Mouse (Mus musculus) heart, embryonic 10.5 days (tissue): ENCODE data around the gene Stk19. TPM values are rescaled to one million over a fixed set of nuclear protein-coding genes. Genes with fewer than 3 reads are reported as not detected.

ENCODE experiments used
- DNase-seq: peaks from one replicate; pipeline ENCODE4 v3.0.0-alpha.2; 2017; ENCODE audit warnings: low spot score
- H3K27ac ChIP-seq: fragments of 300-500 bp; sonication (generic); 2 replicates; pipeline ENCODE4 v1.5.1; 2016; ENCODE audit warnings: mild to moderate bottlenecking
- H3K27me3 ChIP-seq: fragments of 300-500 bp; sonication (generic); 2 replicates; pipeline ENCODE4 v1.6.1; 2016; ENCODE audit warnings: mild to moderate bottlenecking; ENCODE audit not compliant: poor library complexity, insufficient read depth, severe bottlenecking
- H3K36me3 ChIP-seq: fragments of 300-500 bp; sonication (generic); 2 replicates; pipeline ENCODE4 v1.6.1; 2016; ENCODE audit warnings: mild to moderate bottlenecking, moderate library complexity
- H3K4me1 ChIP-seq: fragments of 300-500 bp; sonication (generic); 2 replicates; pipeline ENCODE4 v1.6.1; 2016; ENCODE audit warnings: mild to moderate bottlenecking
- H3K4me3 ChIP-seq: fragments of 300-500 bp; sonication (generic); 2 replicates; pipeline ENCODE4 v1.5.1; 2016; ENCODE audit warnings: mild to moderate bottlenecking, moderate library complexity
- H3K9me3 ChIP-seq: fragments of 300-500 bp; sonication (generic); 2 replicates; pipeline ENCODE4 v1.6.1; 2016; ENCODE audit warnings: mild to moderate bottlenecking, moderate library complexity
- WGBS: fragments of 180-500 bp; shearing (Covaris S2); methylation state at CpG from one replicate; pipeline ENCODE4 v1.1.7; 2016; 5-methylcytosine and 5-hydroxymethylcytosine counted together
- polyA plus RNA-seq: library from polyadenylated mRNA; unstranded; fragments of >200 nt; fragmentation: Nextera tagmentation; extraction: Ambion mirVana; gene quantifications from 2 replicates; pipeline ENCODE4 v1.2.1, GENCODE M21; 2016

The Stk19 gene
- polyA plus RNA-seq, 1 experiment from 2014 or later = 22.3 TPM

DNA sequence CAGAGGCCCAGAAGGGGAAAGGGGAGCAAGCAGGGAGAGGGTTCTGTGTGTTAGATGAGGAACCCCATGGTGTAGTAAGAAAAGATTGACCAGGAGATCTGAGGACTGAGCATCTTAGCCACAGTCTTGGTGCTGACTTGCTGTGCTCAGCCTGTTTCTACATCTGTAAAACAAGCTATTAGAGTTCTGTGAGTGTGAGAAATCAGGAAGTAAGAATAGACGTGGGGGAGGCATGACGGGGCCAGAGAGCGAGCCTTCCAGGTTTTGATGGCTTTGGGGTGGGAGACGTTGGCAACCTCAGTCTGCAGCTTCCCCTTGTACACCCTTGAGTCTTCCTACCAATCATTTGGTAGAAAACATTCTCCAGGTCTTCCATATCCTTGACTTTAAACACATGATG lies 21.9 kb upstream of the Stk19 start:
- H3K4me3 ChIP-seq = no peak overlapping the region
- peaks cover 18% of the 10 kb centered on the region; the same call in 1 of the 2 replicates for H3K27me3 ChIP-seq
- H3K27ac ChIP-seq = no peak overlapping the region
- WGBS = 76% methylated on average over 4 of the region's 4 CpGs
- H3K9me3 ChIP-seq = no peaks in the 10 kb centered on the region
- H3K36me3 ChIP-seq = peaks cover 47% of the 10 kb centered on the region
- no peaks in the 10 kb centered on the region for H3K4me1 ChIP-seq
- DNase-seq = no peak

DNA sequence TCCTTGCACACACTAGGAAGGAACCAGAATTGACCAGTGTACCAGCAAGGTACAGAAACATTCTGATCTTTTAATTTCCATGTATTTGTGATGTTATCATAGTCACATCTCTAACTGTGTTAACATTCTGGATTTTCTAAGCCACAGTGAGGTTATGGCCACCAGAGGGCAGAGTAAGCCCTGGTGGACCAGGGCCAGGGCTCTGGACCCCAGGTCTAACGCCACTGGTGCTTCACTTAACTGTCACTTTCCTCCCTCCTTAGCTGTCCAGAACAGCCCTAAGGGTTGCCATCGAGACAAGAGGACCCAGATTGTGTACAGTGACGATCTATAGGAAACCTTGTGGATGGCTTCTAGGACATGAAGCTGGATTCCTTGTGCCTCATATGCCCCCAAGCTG lies 19.1 kb upstream of the Stk19 start:
- Histone ChIP-seq H3K9me3 (no peaks in the 10 kb centered on the region), H3K27ac (no peak overlapping the region), H3K36me3 (peaks cover 64% of the 10 kb centered on the region), H3K4me3 (no peak overlapping the region), H3K27me3 (no peaks in the 10 kb centered on the region), H3K4me1 (peaks cover 8% of the 10 kb centered on the region)
- DNase-seq = no peak
- WGBS = 42% methylated on average over 3 of the region's 3 CpGs

DNA sequence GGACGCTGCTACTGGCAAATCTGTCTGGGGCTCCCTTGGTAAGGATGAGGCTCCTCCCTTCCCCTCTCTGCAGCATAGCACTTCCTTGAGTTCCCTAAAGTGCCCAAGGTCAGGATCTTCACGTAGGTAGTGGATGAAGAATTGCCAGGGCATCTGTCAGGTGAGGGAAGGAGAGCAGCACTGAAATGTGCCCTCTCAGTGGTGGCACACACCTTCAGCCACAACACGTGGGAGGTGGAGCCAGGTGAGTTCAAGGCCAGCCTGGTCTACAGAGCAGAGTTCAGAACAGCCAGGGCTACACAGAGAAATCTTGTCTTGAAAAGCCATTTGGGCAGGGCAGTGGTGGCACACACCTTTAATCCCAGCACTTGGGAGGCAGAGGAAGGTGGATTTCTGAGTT lies 18.0 kb upstream of the Stk19 start:
- Histone ChIP-seq H3K4me1 (peaks cover 13% of the 10 kb centered on the region), H3K4me3 (no peak overlapping the region), H3K36me3 (peaks cover 64% of the 10 kb centered on the region), H3K27ac (no peak overlapping the region), H3K9me3 (no peaks in the 10 kb centered on the region), H3K27me3 (no peaks in the 10 kb centered on the region)
- WGBS = 74% methylated on average over 3 of the region's 3 CpGs
- DNase-seq = no peak

DNA sequence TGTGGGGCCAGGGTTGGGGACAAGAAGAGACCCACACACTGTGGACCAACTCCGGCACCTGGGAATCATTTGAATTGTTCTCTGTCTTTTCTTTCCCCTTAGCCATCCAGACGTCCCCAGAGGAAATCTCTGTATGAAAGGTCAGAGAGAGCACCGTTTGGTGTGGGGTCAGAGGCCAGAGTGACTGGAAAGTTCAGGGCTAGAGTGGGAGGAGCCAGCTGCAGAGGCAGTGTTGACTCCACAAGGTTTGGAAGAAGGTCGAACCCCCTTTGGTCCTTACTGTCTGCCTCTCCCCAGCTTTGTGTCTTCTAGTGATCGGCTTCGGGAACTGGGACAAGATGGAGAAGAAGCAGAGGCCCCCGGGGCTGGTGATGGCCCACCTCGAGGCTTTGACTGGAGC lies 16.8 kb upstream of the Stk19 start:
- WGBS = 79% methylated on average over 8 of the region's 8 CpGs
- DNase-seq = no peak
- Histone ChIP-seq H3K4me3 (no peak overlapping the region), H3K27ac (no peak overlapping the region), H3K36me3 (peaks cover 64% of the 10 kb centered on the region), H3K27me3 (no peaks in the 10 kb centered on the region), H3K9me3 (no peaks in the 10 kb centered on the region), H3K4me1 (peaks cover 18% of the 10 kb centered on the region)

DNA sequence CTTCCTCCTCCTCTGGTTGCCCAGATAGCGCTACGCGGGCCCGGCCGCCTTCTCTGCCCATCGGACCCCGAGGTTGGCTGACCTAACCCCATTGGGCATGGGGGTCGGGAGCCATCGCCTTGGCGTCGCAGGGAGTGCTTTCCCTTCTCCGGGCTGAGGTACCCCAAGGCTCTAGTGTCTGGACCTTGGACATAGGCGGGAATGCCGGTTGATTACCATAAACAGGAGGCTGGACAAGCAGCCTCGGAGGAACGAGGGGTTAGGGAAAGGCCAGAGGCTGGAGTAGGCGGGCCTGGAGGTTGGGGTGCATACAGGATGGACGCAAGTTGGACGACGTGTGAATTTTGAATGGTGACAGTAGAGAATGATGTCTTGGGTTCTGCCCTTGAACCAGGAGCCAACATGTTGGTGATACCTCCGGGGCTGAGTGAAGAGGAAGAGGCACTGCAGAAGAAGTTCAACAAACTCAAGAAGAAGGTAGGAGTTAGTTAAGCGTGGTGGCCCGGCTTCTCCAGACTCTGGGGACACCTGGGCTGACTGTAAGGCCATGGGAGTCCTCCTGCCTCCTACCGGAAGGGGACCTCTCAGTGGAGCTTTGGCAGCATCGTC lies 13.9 kb upstream of the Stk19 start:
- no peaks in the 10 kb centered on the region for H3K27me3 ChIP-seq
- H3K27ac ChIP-seq = peak overlapping the region; percentile 92
- 3% methylated on average over 25 of the region's 25 CpGs for WGBS
- peak overlapping the region; percentile 96 for H3K4me3 ChIP-seq
- peaks cover 18% of the 10 kb centered on the region for H3K4me1 ChIP-seq
- DNase-seq = no peak
- H3K36me3 ChIP-seq = peaks cover 63% of the 10 kb centered on the region
- no peaks in the 10 kb centered on the region for H3K9me3 ChIP-seq

DNA sequence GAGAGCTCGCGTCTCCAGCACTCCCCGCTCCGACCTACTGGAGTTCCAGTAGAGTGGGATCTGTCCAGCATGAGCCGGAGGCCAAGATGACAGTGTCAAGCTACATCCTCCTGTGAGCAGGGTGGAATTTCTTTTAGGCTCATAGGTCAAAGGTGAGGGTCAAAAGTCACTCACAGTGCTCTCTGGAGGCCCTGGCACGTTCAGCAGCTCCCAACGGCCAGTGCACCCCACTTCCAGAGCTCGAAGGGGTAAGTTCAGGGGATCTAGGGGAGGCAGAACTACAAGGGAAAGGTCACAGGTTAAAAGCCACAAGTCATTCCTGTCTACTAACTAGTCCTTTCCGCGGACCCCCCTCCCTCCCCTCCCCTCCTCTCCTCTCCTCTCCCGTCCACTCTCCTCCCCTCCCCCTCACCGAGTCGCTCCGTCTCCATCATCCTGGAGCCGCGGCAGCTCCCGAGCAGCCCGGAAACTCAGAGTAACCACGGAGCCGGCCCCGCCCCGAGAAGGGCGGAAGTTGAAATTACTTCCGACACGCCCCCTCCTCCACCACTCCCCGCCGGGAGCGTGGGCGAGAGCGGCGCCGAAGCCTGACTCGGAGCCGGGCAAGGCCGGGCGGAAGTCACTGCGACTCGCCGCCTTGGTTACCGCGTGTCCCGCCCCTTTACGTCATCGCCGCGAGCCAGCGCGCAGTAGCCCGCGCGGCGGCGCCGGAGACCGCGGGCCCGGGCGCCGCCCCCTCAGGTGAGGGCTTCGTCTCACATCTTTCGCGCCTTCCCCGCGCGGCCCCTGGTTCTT lies 13.2 kb upstream of the Stk19 start, which contains the start of the genes Skiv2l and Nelfe:
Gene Skiv2l, minus strand, starts transcription at position 489 of the 795 bp plus-strand sequence.
Gene Nelfe, plus strand, starts transcription at position 670 of the 795 bp plus-strand sequence.
- peaks cover 18% of the 10 kb centered on the region for H3K4me1 ChIP-seq
- H3K27ac ChIP-seq = peak within 1 kb of the TSS; percentile 92
- peak; percentile 98 for DNase-seq
- no peaks in the 10 kb centered on the region for H3K9me3 ChIP-seq
- WGBS = under 1% methylated on average over 63 of the region's 65 CpGs
- no peaks in the 10 kb centered on the region for H3K27me3 ChIP-seq
- H3K4me3 ChIP-seq = peak within 1 kb of the TSS; percentile 96
- peaks cover 63% of the 10 kb centered on the region for H3K36me3 ChIP-seq

DNA sequence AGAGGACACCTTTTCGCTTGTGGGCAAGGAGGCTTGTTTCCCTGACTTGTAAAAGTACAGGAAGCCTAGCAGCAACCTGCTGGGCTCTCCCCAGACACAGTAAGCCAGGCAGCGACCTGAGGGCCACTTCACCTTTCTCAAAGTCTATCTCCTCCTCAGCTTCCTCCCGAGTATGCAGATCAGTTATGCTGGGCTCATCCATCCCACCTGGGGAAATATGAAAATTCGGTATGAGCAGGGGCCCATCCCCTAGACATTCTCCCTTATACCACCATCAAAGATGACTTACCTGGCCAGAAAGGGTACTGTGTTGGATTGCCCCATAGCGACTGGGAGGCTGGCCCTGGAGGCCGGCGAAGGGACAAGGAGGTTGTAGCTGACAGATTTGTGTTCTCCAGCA lies 10.9 kb upstream of the Stk19 start:
- no peaks in the 10 kb centered on the region for H3K9me3 ChIP-seq
- 86% methylated on average over 7 of the region's 7 CpGs for WGBS
- H3K27ac ChIP-seq = no peak overlapping the region
- DNase-seq = no peak
- no peaks in the 10 kb centered on the region for H3K27me3 ChIP-seq
- peaks cover 18% of the 10 kb centered on the region for H3K4me1 ChIP-seq
- no peak overlapping the region for H3K4me3 ChIP-seq
- peaks cover 63% of the 10 kb centered on the region for H3K36me3 ChIP-seq

DNA sequence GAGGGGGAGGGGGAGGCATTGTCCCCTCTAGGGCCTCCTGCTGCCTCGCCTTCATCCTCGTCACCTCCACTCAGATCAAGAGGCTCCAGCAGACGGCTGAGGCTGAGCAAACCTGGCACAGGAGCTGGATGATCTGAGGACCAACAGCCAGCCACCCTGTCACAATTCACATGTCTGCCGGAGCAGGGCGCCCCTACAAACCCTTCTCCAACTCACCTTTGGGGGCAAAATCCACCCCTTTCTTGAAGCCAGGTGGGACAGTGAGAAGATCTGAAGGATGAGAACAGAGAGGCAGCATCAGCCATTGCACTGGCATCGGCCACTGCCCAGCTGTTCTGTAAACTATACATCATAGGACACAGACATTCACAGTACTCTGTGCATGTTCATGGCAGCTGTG lies 10.4 kb upstream of the Stk19 start:
- no peaks in the 10 kb centered on the region for H3K9me3 ChIP-seq
- WGBS = 90% methylated on average over 6 of the region's 6 CpGs
- H3K27ac ChIP-seq = no peak overlapping the region
- H3K36me3 ChIP-seq = peaks cover 63% of the 10 kb centered on the region
- peaks cover 18% of the 10 kb centered on the region for H3K4me1 ChIP-seq
- no peak overlapping the region for H3K4me3 ChIP-seq
- H3K27me3 ChIP-seq = no peaks in the 10 kb centered on the region
- DNase-seq = no peak

DNA sequence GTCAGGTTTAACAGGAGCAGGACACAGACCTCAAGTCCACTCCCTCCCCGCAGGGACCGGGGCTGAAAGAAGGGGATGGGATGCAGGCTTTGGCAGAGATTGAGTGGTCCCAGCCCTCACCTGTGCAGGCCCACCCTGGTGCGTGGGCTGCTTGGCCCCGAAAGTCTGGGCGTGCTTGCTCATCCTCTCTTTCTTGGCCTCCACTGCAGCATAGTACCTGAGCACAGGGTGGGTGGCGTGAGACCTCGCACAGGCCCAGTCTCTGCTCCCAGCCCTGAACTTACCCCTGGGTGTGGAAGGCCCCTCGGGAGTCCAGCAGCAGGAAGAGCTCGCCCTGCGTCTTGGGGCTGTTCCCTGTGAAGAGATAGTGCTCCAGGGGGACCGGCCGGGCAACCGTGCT lies 8.1 kb upstream of the Stk19 start:
- no peak overlapping the region for H3K4me3 ChIP-seq
- no peaks in the 10 kb centered on the region for H3K9me3 ChIP-seq
- H3K36me3 ChIP-seq = peaks cover 83% of the 10 kb centered on the region
- 90% methylated on average over 13 of the region's 13 CpGs for WGBS
- no peak for DNase-seq
- H3K27ac ChIP-seq = no peak overlapping the region
- H3K4me1 ChIP-seq = peaks cover 11% of the 10 kb centered on the region
- no peaks in the 10 kb centered on the region for H3K27me3 ChIP-seq

DNA sequence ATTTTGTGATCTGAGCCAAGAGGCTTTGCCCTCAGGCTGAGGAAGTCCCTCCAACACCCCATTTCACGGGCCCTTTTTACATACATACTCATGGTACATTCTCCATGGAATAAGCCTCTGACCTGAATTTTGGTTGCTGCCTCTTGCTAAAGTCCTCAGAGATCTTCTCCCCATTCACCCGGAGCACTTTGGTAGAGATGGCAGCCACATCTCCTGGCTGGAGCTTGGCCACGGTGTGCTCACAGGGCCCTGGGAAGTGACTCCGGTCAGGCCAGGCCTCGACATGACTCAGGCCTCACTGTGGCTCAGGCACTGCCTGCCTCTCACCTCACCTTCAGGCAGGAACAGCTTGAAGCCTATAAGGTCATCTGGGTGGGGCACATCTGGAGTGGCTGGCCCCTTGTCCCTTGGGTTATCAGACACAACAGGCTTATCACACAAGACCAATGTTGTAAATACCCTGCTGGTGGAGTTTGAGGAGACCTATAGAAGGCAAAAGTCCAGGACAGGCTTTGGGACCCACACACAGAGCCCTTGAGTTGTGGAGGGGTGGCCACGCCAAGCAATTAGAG lies 4.1 kb upstream of the Stk19 start:
- no peaks in the 10 kb centered on the region for H3K27me3 ChIP-seq
- peak; percentile 91 for DNase-seq
- 79% methylated on average over 6 of the region's 6 CpGs for WGBS
- H3K4me3 ChIP-seq = peak overlapping the region; percentile 19; the same call in 1 of the 2 replicates
- H3K4me1 ChIP-seq = peaks cover 30% of the 10 kb centered on the region
- H3K36me3 ChIP-seq = peaks cover 79% of the 10 kb centered on the region
- peak overlapping the region; percentile 62; the same call in 1 of the 2 replicates for H3K27ac ChIP-seq
- no peaks in the 10 kb centered on the region for H3K9me3 ChIP-seq

DNA sequence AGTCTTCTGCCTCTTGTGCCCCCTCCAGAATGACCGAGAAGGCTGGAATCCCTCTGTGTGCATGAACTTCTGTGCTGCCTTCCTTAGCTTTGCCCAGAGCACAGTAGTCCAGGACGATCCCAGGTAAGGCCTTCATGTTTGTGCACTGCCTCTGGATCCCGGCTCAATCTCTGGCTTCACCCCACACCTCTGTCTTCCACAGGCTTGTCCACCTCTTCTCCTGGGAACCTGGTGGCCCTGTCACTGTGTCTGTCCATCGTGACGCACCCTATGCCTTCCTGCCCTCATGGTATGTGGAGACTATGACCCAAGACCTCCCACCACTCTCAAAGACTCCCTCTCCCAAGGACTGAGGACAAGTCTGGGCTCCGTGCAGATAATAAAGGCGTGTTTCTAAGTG lies 2.0 kb upstream of the Stk19 start:
- WGBS = 89% methylated on average over 7 of the region's 7 CpGs
- Histone ChIP-seq H3K27ac (no peak overlapping the region), H3K27me3 (no peaks in the 10 kb centered on the region), H3K36me3 (peaks cover 61% of the 10 kb centered on the region), H3K4me1 (peaks cover 33% of the 10 kb centered on the region), H3K4me3 (peak overlapping the region; percentile 94), H3K9me3 (no peaks in the 10 kb centered on the region)
- DNase-seq = no peak

DNA sequence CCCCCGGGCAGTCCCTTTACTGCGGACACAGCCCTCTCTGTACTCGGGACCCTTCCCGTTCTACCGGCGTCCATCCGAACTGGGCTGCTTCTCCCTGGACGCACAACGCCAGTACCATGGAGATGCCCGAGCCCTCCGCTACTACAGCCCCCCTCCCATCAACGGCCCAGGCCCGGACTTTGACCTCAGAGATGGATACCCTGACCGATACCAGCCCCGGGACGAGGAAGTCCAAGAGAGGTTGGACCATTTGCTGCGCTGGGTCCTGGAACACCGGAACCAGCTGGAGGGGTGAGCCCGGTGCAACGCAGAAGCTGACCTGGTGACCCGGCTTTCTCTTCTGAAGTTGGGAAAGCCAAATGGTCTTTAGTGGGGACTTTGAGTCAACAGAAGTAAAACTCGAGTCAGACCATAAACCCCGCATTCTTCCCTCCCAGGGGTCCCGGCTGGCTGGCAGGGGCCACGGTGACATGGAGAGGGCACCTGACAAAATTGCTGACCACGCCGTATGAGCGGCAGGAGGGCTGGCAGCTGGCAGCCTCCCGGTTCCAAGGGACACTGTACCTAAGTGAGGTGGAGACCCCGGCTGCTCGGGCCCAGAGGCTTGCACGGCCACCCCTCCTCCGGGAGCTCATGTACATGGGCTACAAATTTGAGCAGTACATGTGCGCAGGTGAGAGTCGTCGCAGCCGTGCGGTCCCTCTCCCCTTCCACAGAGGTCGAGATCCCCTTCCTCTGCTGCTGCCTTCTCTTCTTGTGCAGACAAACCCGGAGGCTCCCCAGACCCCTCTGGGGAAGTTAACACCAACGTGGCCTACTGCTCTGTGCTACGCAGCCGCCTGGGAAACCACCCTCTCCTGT lies 949 bp upstream of the Stk19 start:
- Histone ChIP-seq H3K36me3 (peaks cover 56% of the 10 kb centered on the region), H3K4me3 (peak overlapping the region; percentile 94), H3K9me3 (no peaks in the 10 kb centered on the region), H3K27me3 (no peaks in the 10 kb centered on the region), H3K4me1 (peaks cover 33% of the 10 kb centered on the region), H3K27ac (peak overlapping the region; percentile 87)
- no peak for DNase-seq
- WGBS = 38% methylated on average over 43 of the region's 43 CpGs
